24 mouse cellular contexts compared by ENCODE assay signal in genomic region chr13:119147701-119148100, GRCm38 (mm10).
"Had no signal": no experiment of that assay in that cellular context is flagged by ENCODE, and none has a peak within 500 bp of the region (broad histone marks: within the 10 kb centered on the region; RNA-seq: fewer than 3 reads in every experiment).

No protein-coding gene starts in this region.

- H3K4me1 ChIP-seq: heart, embryonic 13.5 days; heart, embryonic 15.5 days; hindbrain, embryonic 13.5 days; hindbrain, embryonic 15.5 days; limb, embryonic 10.5 days; limb, embryonic 12.5 days; liver, embryonic 13.5 days; liver, embryonic 15.5 days had no signal

- H3K4me3 ChIP-seq: heart, adult 2 months; heart, embryonic 13.5 days; heart, embryonic 15.5 days; hindbrain, embryonic 13.5 days; hindbrain, embryonic 15.5 days; layer of hippocampus, adult 2 months; left cerebral cortex, adult 2 months; limb, embryonic 10.5 days; limb, embryonic 12.5 days; liver, embryonic 13.5 days; liver, embryonic 15.5 days had no signal

- DNase-seq: gastrocnemius, postnatal 14 days; gastrocnemius, postnatal 36 days; heart, adult 11 months; heart, adult 2 months; heart, postnatal 14 days; heart, postnatal 36 days; kidney, adult 11 months; kidney, adult 2 months; kidney, adult 9 months; kidney, postnatal 10 days; kidney, postnatal 25 days; kidney, postnatal 4 days; liver; liver, embryonic 13.5 days had no signal

- H3K27ac ChIP-seq: heart, adult 2 months; heart, embryonic 13.5 days; heart, embryonic 15.5 days; hindbrain, embryonic 13.5 days; hindbrain, embryonic 15.5 days; hindbrain, postnatal 0 days; layer of hippocampus, adult 2 months; left cerebral cortex, adult 2 months; limb, embryonic 10.5 days; limb, embryonic 12.5 days; liver, embryonic 13.5 days; liver, embryonic 15.5 days had no signal
